Mouse (Mus musculus) activated CD4-positive, CD25-positive, alpha-beta regulatory T cell (primary cell): Measurements from ENCODE around the gene Kcnq1. TPM values are rescaled to one million over a fixed set of nuclear protein-coding genes. Genes with fewer than 3 reads are reported as not detected.

ENCODE experiments used
- polyA plus RNA-seq, 2 experiments: library from polyadenylated mRNA; unstranded; fragments of 100-300 nt; shearing (Covaris generic); gene quantifications; one replicate each; pipeline ENCODE4 v1.2.1; 2017

Kcnq1 gene
- not detected for polyA plus RNA-seq

GRCm38 (mm10) chr7:143106062-143106461 is at the start of gene Kcnq1:
Gene Kcnq1, plus strand, starts transcription at chr7:143106362.

GRCm38 (mm10) chr7:143068882-143069591 is 37.1 kb upstream of the Kcnq1 start, which contains the start of gene Tssc4:
Gene Tssc4, plus strand, starts transcription at chr7:143069249.

GRCm38 (mm10) chr7:143094592-143095553 is 11.3 kb upstream of the Kcnq1 start, which contains the start of gene Trpm5:
Gene Trpm5, minus strand, starts transcription at chr7:143094642.

GRCm38 (mm10) chr7:143460874-143461273 is 354.7 kb downstream of the Kcnq1 start, which contains the start of gene Cdkn1c:
Gene Cdkn1c, minus strand, starts transcription at chr7:143461050.

GRCm38 (mm10) chr7:143473347-143474101 is 367.4 kb downstream of the Kcnq1 start, which contains the start of gene Slc22a18:
Gene Slc22a18, plus strand, starts transcription at chr7:143473736.

Other genes starting within 250 kb of the Kcnq1 start
- gene Th, start 175.2 kb upstream of the Kcnq1 start, polyA plus RNA-seq, result under 1 TPM in 1 of 2 experiments, not detected in 1; 0.34 TPM
- under 1 TPM in 1 of 2 experiments, not detected in 1; 0.85 TPM for gene Ascl2, start 137.1 kb upstream of the Kcnq1 start, polyA plus RNA-seq
- gene Tspan32, start 101.3 kb upstream of the Kcnq1 start, polyA plus RNA-seq, result 100 to 1,000 TPM; 416 to 450 TPM
- 100 to 1,000 TPM; 109 to 136 TPM for gene Cd81, start 53.6 kb upstream of the Kcnq1 start, polyA plus RNA-seq
- 10 to 100 TPM; 41.4 to 44.9 TPM for gene Tssc4, start 37.1 kb upstream of the Kcnq1 start, polyA plus RNA-seq
- under 1 TPM in 1 of 2 experiments, not detected in 1; 0.41 TPM for gene Trpm5, start 11.7 kb upstream of the Kcnq1 start, polyA plus RNA-seq